Mouse (Mus musculus) heart, adult 2 months (tissue): ENCODE measurements around the gene Crim1.

Experiments
- CTCF ChIP-seq: fragments of 200-600 bp; IDR thresholded peaks from 2 replicates; pipeline ENCODE4 v1.8.1; 2022; ENCODE audit warnings: antibody characterized with exemption, mild to moderate bottlenecking, moderate library complexity
- EP300 ChIP-seq: fragments of 200-500 bp; IDR thresholded peaks from 2 replicates; pipeline ENCODE4 v1.6.1; 2011; ENCODE audit warnings: low read depth, low read length, control low read depth; ENCODE audit not compliant: insufficient read depth
- POLR2A ChIP-seq: fragments of 200-500 bp; IDR thresholded peaks from 2 replicates; pipeline ENCODE4 v1.6.1; 2011; ENCODE audit warnings: mild to moderate bottlenecking, low read depth, low read length, control low read depth; ENCODE audit not compliant: insufficient read depth

- no peak for TF ChIP-seq CTCF
- no peak for TF ChIP-seq EP300
- no peak for TF ChIP-seq POLR2A
Measured at GRCm38 (mm10) chr17:78265135-78265534, 65.1 kb downstream of the Crim1 start.
